Mouse (Mus musculus) monocyte, adult 5-6 weeks (primary cell): ENCODE results near the gene Apoa4. TPM values are rescaled to one million over a fixed set of nuclear protein-coding genes. Genes with fewer than 3 reads are reported as not detected.

Source experiments
- ATAC-seq: fragments of 153-309, 156-312 bp; replicated peaks from 2 replicates; pipeline ENCODE4 v1.8.0; 2017; ENCODE audit warnings: mild to moderate bottlenecking; ENCODE audit not compliant: low TSS enrichment, insufficient number of reproducible peaks, severe bottlenecking, poor library complexity, low FRiP score
- total RNA-seq: library from RNA; stranded (forward); fragments of 200-1000, 200-491, 200-594 nt; gene quantifications from 3 replicates; pipeline ENCODE4 v1.2.3, GENCODE M21; 2017

Gene Apoa4
- total RNA-seq, result not detected in 3 replicates

DNA sequence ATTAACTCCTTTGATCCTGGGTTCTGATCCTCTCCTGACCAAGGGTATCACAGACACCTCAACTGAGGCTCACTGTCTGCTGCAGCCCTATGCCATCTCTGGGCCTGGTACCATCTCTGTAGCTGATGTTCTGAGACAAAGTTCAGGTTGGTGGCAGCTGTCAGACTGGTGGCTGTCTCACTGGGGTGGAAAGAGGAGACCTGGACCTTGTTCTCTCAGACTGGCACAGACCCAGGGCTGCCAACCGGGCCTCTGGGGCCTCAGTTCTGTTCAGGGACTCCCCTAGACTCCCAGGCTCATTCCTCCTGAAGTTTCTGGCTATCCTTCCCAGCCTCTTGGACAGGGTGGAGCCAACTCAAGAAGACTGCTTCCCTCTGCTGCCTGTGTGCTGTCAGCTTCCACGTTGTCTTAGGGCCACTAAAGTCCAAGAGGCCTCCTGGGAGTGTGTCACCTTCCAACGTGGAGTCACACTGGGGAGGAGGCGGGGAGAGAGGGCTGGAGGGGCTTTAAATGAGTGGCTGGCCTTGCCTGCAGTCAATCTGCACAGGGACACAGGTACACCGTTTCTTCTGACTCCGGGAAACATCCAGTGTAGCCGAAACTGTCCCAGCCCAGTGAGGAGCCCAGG, at the start of gene Apoa4:
TSS of gene Apoa4 (plus strand) at position 171 of the 628 bp plus-strand sequence.
- no peak for ATAC-seq

DNA sequence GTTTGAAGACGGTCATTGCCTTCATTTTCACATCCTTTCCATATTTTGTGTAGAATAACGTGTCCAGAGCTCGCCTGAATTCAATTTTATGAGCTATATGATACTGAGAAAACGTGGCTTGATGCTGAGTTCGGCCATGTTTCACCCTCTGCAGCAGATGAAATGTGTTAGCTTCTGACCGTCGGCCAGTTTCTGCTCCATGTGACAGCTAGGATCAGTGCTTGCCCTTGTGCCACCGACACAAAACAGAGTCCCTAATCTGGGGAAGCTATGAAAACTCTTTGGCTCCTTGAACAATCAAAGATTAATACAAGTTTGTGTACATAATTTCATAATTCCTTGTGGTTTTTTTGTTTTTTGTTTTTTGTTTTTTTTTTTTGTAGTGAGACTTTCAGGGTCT, 49.3 kb upstream of the Apoa4 start:
- ATAC-seq, result no peak

DNA sequence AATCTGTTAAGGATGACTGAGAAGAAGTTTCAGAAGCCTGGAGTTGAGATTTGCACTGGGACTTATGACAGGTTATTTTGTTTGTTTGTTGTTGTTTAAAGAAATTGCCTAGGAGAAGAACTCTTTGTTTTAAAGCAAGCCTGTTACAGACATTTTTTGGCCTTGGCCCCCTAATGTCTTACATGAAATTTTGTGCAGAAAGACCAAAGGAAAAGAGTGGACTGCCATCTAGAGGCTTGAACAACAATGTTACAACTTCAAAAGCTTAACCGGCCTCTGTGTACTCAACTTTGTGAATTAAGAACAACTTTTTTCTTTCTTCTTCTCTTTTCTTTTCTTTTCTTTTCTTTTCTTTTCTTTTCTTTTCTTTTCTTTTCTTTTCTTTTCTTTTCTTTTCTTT, 48.9 kb upstream of the Apoa4 start:
- ATAC-seq, result no peak

DNA sequence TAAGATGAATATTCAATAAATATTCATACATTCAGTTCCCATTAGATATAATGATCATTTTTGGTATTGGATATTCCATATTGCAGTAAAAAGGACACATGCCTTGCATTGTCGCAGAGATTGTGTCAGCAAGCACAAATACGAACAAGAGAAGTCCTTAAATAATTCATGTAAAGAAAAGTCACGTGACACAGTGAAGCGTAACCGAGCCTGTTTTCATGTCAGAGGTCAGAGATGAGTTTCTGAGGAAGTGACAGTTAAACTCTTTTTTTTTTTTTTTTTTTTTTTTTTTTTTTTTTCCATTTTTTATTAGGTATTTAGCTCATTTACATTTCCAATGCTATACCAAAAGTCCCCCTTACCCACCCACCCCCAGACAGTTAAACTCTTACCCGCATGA, 47.9 kb upstream of the Apoa4 start:
- no peak for ATAC-seq

DNA sequence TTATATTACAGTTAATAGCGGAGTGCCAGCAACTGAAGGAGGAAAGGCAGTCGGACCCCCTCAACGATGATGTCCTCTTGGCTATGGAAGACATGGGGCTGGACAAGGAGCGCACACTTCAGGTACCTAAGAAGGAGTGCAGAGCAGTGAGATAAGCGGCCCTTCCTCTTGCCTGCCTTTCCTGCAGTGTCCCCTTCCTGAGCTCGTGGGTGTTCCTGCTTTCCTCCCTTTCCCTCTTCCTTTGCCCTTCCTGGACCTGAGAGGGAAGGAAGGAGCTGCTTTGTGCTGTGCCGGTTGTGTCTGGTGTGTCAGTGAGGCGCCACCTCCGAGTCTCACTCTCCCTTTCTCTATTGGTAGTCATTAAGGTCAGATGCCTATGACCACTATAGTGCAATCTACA, 45.7 kb upstream of the Apoa4 start:
- ATAC-seq, result no peak

DNA sequence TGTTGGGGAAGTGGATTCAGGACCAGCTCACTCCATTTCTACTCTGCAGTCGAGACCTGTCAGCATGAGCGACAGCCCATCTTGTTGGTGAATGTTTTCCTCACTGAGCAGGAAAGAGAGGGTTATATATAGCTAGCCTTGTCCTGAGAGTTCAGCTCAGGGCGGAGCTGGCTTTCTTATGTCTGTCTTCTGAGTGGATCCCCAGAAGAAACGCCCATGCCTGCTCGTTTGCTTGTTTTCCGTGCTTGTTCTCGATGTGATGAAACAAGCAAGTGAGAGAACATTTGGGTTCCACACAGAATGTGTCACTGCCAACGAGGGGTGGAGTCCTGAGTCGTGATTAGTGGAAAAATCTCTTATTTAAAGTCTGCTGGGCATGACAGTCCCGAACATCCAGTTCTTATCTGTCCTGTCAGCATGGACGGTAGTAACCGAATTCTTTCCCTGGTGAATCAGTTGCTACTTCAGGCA, 43.8 kb upstream of the Apoa4 start:
- ATAC-seq, result no peak

DNA sequence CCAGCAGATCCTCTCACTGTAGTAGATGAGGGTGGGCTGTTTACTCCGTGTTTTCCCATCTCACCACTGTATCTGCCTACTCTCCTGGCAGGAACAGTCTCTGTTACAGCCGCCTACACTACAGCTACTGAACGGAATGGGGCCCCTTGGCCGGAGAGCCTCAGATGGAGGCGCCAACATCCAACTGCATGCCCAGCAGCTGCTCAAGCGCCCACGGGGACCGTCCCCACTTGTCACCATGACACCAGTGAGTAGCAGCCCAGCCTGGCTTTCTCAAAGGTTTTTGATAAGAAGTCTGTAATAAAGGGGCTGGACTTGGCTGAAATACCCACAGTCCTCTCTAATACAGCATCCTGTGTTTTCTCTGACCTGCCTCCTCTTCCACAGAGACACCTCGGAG, 42.0 kb upstream of the Apoa4 start:
- no peak for ATAC-seq

DNA sequence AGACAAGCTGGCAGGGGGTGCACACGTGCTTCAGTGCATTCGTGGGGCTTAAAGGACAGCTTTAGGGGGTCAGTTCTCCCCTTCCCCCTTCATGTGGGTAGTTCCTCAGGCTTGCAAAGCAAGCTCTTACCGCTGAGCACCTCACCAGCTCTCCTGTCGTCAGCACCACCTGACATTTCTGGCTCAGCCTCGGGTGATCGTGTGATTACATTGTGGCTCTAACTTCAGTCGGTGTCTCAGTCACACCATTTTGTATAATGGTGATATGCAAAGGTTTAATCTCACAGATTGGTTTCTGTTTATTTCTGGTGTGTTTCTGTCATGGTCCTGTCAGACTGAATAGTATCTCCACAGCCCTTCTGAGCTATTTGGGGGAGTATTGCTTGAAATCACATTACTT, 41.6 kb upstream of the Apoa4 start:
- no peak for ATAC-seq

DNA sequence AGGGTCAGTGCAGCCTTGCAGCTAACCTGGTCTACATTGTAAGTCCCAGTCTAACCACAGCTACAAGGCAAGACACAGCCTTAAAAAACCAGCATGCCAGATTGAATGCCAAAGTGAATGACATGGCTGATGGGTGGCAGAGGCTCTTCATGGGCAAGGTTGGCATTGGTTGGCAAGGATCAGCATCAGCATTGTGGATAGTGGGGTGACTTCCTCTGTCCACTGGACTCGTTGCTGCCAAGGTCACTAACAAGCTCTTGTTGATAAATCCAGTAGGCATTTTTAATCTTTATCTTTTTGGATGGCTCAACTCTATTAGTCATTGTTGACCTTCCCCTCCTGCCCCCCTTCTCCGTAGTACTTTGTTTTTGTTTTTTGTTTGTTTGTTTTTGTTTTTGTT, 40.9 kb upstream of the Apoa4 start:
- ATAC-seq, result no peak

DNA sequence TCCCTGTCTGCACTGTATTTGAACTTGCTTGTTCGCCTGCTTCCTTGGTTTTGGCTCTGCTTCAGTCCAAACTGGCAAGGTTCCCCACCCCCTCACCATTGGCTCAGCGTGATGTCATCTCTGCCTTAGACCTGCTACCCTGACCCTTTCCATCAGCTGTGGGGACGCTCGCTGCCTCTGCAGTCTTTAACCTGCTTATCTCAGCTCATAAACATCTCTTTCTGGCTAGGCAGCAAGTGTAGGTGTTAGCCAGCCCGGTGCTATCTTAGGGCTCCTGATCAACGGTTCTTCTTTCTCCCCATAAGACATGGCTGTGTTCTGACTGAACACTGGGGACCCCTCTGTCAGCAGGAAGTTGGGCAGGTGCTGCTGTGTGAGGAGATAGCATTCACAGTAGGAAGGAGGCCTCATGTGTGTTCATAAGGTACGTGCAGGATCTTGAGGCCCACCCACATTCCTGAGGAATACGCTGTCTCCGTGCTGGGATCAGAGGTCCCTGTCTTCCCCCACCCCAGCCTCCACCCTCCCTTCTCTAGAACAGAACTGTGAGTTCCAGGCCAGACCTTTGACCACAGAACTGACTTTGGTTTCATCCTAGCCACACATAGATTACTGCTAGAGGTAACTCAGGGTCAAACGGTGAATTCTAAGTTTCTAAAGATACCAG, 33.5 kb upstream of the Apoa4 start:
- no peak for ATAC-seq

DNA sequence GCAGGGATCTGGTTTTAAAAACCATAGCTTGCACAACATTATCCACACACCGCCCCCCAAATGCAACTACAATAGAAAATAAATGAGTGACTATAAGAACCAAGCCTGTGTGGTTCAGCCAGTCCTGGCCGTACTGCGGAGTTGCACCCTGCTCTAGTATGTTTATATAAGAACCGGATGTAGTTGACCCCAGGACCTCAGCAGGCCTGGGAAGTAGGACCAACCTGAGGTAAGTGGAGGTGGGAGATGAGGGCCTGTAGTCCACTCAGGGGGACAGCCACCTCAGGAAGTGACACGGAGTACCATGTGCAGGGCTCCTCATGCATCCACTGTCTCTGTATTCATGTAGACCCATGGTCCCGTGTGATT, 33.0 kb upstream of the Apoa4 start:
- ATAC-seq, result no peak

DNA sequence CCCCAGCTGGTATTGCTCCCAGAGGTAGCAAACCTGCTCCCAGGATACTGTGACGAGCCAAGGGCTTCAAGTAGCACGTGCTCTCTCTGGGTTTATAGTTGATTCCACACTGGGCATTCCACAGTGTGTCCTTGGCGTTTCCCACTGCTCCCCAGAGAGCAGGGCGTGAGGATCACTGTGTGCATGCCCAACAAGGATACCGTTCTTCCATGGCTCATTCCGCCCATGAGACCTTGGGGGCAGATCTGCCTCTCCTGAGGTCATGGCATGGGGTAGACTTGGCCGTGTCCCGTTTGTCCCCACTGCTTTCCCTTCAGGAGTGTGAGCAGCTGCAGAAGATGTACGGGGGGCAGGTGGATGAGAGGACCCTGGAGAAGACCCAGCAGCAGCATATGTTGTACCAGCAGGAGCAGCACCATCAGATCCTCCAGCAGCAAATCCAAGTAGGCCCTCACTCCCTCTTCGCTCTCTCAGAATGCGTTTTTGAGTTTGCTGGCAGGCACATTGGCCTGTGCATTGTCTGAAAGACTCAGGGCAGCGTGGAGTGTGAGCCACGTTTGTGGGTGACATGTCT, 32.0 kb upstream of the Apoa4 start:
- no peak for ATAC-seq

DNA sequence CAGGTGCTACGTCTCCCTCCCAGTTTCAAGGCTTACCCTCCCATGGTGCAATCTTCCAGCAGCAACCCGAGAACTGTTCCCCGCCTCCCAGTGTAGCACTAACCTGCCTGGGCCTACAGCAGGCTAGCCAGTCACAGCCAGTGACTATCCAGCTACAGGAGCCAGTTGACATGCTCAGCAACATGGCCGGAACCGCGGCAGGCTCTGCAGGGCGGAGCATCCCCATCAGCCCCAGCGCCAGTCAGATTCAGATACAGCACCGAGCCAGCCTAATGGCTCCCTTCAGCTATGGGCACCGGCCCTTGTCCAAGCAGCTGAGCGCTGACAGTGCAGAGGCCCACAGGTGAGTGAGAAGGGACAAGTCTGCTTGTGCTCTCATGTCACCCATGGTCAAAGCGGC, 30.0 kb upstream of the Apoa4 start:
- ATAC-seq, result no peak

DNA sequence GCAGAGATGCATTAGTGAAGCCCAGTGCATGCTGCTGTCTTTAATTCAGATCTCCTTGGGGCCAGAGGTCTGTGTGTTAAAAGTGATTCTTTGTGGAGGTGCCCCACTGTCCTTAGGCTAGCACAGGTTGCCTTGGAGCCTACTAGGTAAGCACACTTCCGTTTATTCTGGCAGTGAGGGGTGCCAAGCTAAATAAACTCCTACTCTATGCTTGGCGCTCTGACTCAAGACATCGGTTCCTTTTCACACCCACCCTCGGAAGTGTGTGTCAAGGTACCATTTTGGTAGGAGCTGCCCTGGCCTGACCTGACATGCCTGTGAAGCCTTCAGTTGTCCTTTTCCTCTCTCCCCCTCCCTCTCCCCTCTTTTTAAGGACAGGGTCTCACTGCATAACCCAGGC, 26.2 kb upstream of the Apoa4 start:
- ATAC-seq, result no peak

DNA sequence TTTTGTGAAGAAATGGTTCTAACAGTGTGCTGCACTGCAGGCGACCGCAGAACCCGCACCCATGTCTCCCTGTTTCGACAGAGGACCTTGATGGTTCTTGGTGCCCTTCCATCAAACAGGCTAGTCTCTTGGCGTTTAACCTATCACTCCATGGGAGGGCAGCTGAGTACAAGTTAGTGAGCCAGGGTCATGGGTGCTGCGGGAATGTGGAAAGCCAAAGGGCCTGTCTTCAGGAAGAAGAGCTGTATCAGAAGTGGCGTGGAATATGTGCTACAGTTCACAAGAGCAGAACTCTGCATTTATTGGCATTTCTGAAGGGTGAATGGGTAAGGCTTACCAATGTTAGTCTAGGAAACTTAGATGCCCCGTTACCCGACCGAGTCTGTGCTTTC, 25.6 kb upstream of the Apoa4 start:
- no peak for ATAC-seq

DNA sequence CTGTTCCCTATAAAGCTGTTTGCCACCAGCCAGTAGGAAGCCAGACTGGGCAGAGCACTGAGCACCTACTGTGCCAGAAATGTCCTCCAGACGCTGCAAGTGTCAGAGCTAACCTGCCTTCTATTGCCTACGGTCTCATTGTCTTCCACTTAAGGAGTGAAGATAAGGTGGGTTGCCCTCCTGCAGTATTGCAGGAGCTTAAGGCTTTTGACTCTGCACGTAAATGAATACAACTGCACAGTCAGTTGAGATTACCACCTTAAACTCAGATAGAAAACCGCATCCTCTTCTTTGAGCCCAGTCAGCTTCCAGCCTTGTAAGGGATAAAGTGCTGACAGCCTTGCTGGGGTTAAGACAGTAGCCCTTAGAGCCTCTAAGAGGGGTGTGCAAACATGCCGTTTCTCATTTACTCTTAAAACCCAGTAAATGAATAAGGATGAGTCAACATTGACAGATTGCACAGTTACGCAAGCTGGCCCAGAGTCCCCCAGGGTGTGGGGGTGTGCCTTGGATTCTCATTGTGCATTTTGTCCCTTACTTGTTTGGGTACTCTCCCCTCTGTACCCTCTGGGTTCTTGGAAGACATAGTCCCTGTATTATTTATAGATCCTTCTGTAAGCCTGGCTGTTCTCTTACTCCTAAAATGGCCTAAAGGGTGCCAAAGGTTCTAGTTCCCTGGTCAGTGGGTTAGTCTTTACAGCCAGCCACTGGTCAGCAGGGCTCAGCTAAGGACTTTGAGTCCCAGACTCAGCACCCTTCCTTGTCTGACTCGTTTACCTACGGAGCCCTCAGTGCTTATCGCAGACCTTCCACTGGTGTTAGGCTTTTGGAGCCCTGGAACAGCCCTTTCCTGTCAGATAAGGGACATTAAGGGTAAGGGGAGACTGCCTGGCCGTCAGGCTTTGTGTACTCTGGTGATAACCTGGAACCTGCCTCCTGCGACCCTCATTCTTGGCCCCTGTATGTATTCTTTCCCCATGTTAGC, 24.9 kb upstream of the Apoa4 start:
- ATAC-seq, result no peak

DNA sequence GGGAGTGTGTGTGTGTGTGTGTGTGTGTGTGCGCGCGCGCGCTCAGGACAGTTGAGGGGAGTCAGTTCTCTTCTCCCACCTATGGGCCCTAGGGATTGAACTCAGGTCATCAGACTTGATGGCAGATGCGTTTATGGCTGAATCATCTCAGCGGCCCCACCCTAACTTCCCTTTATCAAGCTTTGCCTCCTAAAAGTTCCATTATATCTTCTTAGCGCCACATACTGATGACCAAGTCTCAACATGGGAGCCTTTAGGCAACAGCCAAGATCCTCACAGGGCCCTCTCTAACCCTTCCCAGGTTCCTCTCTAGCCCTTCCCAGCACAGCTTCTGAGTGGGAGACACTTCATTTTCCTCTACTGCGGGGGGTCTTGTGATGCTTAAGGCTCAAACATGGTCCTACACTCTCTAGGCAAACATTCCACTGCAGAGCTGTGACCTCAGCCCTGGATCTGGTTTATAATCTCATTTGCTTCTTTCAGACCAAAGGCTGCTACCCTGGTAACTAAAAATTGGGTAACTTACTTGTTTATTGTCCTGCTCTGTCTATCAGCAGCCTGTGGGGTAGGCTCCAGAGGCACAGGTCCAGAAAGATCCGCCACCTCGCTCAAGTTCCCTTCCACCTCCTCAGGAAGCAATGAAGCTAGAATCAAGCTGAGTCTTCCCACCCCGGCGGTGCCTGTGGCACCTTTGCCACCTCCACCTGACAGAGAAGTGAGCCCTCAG, 23.6 kb upstream of the Apoa4 start:
- ATAC-seq, result no peak

DNA sequence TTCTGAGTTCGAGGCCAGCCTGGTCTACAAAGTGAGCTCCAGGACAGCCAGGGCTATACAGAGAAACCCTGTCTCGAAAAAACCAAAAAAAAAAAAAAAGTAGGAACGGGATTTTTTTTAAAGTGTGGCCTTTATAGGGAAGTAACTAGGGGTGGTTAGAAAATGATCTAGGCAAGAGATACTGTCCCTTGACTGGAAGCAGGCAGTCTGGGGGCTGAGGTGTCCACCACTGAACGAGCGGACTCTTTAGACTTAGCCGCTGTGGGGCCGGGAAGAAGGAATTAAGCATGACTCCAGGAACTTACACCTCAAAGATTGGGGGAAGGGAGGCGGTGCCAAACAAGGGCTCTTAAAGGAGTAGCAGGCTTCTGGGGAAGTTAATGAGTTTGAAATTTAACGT, 22.3 kb upstream of the Apoa4 start:
- ATAC-seq, result no peak

DNA sequence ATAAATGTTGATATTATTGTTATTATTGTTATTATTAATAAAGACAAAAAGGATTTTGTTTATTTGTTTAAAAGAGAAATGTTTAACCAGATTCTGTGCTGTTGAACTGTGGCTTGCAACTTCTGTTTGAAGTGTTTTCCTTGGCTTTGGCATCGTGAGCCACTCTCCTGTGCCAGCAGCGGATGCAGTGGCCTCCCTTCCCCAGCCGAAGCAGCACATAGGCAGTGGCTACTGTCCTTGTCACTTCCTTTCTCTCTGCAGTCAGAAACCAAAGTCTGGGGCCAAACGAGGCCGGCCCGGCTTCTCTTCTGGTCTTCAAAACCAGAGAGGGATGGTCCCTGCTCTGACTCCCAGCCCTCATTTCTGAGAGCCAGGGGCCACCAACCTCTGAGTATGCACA, 17.4 kb upstream of the Apoa4 start:
- ATAC-seq, result no peak
